Mouse (Mus musculus): ENCODE data around the gene Prepl.

GRCm38 (mm10) chr17:85113441-85113840, 23.4 kb upstream of the Prepl start:
- TF ChIP-seq POLR2A (IDR thresholded peaks at IDR 0.05; ENCODE audit: insufficient read length, low read depth) (no peak), MAX (IDR thresholded peaks at IDR 0.05; ENCODE audit: low read depth) (no peak), E2F4 (IDR thresholded peaks at IDR 0.05; ENCODE audit: insufficient read depth) (no peak), TCF12 (IDR thresholded peaks at IDR 0.05; ENCODE audit: insufficient read depth, poor library complexity, severe bottlenecking) (no peak), POLR2AphosphoS2 (IDR thresholded peaks at IDR 0.05; ENCODE audit: insufficient read length, low read depth) (no peak), CEBPB (IDR thresholded peaks at IDR 0.05; ENCODE audit: insufficient read depth, poor library complexity, severe bottlenecking) (no peak), MYOD1 (IDR thresholded peaks at IDR 0.05; ENCODE audit: control insufficient read depth in 1 of 3, insufficient read length in 2 of 3, low read depth in 2 of 3) (no peak), TCF3 (IDR thresholded peaks at IDR 0.05; ENCODE audit: insufficient read length, low read depth) (no peak), USF1 (IDR thresholded peaks at IDR 0.05; ENCODE audit: low read depth) (no peak), REST (IDR thresholded peaks at IDR 0.05; ENCODE audit: insufficient read depth, insufficient read length) (no peak), SRF (IDR thresholded peaks at IDR 0.05; ENCODE audit: control insufficient read depth, insufficient read length, low read depth) (no peak), MYOG (IDR thresholded peaks at IDR 0.05; ENCODE audit: control insufficient read depth in 1 of 3, insufficient read depth in 1 of 3, insufficient read length in 2 of 3, low read depth in 2 of 3) (no peak)
